Mouse (Mus musculus) gastrocnemius, postnatal 14 days (tissue): ENCODE measurements at regions not wholly inside any gene's neighbourhood (a gene's known extent, or its start where the extent isn't known, plus 50 kb on each side); places are given as distances from the start of the nearest gene placed in this dataset.

Experiments used
- DNase-seq: peaks from one replicate; pipeline ENCODE4 v3.0.0; 2021; ENCODE audit warnings: mixed read lengths
- intact Hi-C: fragments of 180-260 bp; cut with DNase I; formaldehyde crosslinking; loops from one replicate; pipeline ENCODE4 v1.15.1; 2025; ENCODE audit warnings: low total_unique reads

DNA sequence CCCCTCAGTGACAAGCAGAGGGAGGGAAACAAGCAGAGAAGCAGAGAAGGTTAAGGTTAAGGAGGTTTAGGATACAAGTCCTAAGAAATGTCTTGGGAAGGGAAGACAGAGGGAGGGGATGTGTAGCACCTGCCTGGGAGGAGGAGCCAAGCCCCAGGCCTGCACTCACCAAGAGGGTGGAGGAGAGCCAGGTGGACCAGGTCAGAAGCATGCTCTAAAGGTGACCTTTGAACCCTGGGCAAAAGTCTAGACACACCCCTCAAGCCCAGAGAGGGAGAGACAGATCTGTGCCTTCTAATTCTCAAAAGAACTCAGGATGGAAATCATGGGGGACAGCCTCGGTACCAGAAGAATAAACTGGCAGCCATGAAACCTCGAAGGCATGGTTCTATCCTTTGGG lies 54.4 kb upstream of the Calm2 start:
- intact Hi-C loops, result no loop called here
- no peak for DNase-seq

GRCm38 (mm10) chr17:87501687-87502387 lies 55.1 kb upstream of the Calm2 start:
- no peak for DNase-seq
- intact Hi-C loops, result no loop called here

- no peak for DNase-seq
- intact Hi-C loops, result no loop called here
Observed at GRCm38 (mm10) chr17:87502388-87503369, 55.9 kb upstream of the Calm2 start.

GRCm38 (mm10) chr17:87503491-87503890 lies 56.8 kb upstream of the Calm2 start:
- no peak for DNase-seq
- intact Hi-C loops, result no loop called here

GRCm38 (mm10) chr17:87504960-87505681 lies 58.4 kb upstream of the Calm2 start:
- intact Hi-C loops, result no loop called here
- no peak for DNase-seq

GRCm38 (mm10) chr17:87507848-87508247 lies 61.1 kb upstream of the Calm2 start:
- intact Hi-C loops, result no loop called here
- peak; percentile 43 for DNase-seq

- no peak for DNase-seq
- intact Hi-C loops, result no loop called here
Observed at GRCm38 (mm10) chr17:87508582-87509253, 62.0 kb upstream of the Calm2 start.

- no peak for DNase-seq
- intact Hi-C loops, result no loop called here
Observed at GRCm38 (mm10) chr17:87512000-87512611, 65.4 kb upstream of the Calm2 start.

GRCm38 (mm10) chr17:87513822-87514221 lies 67.1 kb upstream of the Calm2 start:
- DNase-seq, result no peak
- intact Hi-C loops, result no loop called here

DNA sequence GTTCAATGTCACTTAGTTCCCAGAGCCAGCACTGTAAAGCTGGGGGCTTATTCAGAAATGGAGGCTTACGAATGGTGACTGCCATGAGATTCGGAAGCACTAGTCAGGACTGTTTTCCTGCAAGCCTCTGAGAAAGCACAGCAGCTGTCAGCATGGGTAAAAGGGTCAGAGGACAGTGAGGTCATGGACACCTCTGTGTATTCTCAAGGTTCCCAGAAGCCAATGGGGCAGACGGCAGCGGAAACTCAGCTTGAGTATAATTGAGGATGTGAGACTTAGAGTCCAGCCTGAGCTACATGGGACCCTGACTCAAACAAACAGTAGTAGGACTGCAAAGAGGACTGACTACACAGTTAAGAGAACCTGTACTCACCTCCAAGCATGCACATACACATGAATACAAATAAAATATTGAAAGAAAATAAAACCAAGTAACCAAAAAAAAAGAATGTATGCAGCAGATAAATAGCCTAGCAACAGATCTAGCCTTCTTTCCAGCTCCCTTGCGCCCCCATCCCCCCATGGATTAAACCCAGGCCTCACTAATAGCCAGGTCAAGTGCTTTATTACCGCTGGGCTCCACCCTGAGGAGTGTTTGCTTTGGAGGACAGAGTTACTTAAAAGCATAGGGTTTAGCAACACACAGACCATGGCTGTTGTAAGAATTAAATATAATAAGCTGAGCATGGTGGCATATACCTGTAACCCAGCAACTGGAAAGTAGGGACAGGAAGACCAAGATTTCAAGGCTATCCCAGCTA lies 67.8 kb upstream of the Calm2 start:
- no peak for DNase-seq

GRCm38 (mm10) chr17:87517258-87517657 lies 70.5 kb upstream of the Calm2 start:
- intact Hi-C loops, result no loop called here
- DNase-seq, result no peak

More for the DNA sequence above, 67.8 kb upstream of the Calm2 start:
- intact Hi-C loops, result no loop called here

DNA sequence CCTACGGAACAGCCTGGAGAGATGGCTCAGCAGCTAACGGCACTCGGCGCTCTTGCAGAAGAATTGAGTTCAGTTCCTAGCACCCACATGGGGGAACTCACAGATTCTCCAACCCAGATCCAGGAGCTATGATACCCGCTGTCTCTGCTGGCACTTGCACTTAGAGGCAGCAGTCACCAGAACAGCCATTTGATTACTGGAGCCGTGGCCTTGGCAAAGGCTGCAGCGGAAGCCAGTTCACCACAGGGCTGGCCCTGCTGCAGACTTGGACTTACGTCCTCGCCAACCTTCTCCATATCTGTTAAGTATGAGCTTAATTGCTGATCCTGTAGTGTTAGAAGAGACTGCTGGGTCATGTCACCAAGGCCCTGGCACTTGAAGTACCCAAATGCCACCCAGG lies 72.7 kb upstream of the Calm2 start:
- intact Hi-C loops, result no loop called here
- no peak for DNase-seq

DNA sequence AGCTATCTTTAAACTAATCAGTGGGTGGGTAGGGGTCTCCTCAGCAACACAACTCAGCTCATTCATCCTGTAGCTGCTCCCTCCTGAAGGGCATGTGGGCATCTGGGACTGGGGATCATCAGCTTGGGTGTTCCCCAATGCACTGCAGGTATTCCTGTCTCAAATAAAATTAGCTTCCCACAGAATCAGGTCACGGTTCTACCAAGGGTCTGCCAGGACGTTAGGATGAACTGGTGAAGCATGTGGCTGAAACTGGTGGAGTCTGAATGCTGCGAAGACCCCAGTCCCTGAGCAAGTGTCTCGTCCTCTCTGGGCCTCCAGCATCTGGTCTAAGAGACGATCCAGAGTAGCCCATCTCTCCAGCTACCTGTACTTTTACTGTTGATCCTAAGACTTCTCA lies 74.1 kb upstream of the Calm2 start:
- intact Hi-C loops, result loop anchor here (10.0 kb wide), 1 partner anchor 66 kb away; no protein-coding TSS in a partner anchor

GRCm38 (mm10) chr17:87521622-87522151 lies 75.0 kb upstream of the Calm2 start:
- intact Hi-C loops, result loop anchor here (10.0 kb wide), 1 partner anchor 67 kb away; no protein-coding TSS in a partner anchor
- no peak for DNase-seq

More for the DNA sequence above, 74.1 kb upstream of the Calm2 start:
- no peak for DNase-seq

DNA sequence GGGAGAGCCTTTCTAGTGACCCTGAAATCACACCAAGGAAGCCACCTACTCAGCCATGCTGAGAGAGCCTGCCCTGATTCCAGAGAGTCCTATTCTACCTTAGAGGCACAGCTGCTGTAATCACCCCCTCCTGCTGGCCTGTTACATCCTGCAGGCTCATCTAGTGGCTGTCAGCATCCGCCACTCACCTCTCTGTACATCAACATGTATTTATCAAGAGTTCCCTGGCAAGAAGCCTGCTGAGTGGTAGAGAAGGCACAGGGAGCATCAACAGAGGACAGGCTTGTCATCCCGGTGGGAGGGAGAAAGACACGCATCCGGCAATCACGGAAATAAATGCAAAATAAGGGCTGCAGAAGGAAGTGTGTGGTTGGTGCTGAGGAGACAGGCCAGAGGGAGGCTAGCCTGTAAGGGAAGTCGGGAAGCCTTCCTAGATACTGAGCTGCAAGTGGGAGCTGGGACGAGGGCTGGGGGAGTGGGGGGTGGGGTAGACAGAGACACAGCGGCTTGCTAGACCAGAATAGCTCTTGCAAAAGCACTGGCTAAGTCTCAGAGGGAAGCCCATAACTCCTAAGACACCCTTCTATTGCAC lies 75.9 kb upstream of the Calm2 start:
- no peak for DNase-seq
- intact Hi-C loops, result loop anchor here (10.0 kb wide), 1 partner anchor 68 kb away; no protein-coding TSS in a partner anchor

GRCm38 (mm10) chr17:87523643-87524042 lies 76.9 kb upstream of the Calm2 start:
- DNase-seq, result no peak
- intact Hi-C loops, result loop anchor here (10.0 kb wide), 1 partner anchor 69 kb away; no protein-coding TSS in a partner anchor

DNA sequence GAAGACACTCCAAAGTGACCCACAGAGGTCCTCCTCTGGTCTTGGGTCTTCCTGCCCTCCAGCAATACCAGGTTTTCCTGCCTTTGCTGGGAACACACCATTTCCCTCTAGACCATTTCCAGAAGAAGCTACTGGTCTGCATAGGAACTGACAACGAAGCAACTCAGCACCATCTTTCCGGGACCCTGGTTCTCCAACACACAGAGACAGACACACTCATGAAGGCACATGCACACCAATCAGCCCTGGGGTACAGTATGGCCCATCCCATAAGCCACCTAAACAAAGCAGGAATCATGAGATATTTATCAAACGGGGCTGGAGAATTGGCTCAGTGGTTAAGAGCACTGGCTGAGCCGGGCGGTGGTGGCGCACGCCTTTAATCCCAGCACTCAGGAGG lies 80.4 kb upstream of the Calm2 start:
- intact Hi-C loops, result loop anchor here (10.0 kb wide), 1 partner anchor 72 kb away; no protein-coding TSS in a partner anchor
- no peak for DNase-seq
